Mouse (Mus musculus): ENCODE results near the gene Myadml2.

Myadml2 gene

DNA sequence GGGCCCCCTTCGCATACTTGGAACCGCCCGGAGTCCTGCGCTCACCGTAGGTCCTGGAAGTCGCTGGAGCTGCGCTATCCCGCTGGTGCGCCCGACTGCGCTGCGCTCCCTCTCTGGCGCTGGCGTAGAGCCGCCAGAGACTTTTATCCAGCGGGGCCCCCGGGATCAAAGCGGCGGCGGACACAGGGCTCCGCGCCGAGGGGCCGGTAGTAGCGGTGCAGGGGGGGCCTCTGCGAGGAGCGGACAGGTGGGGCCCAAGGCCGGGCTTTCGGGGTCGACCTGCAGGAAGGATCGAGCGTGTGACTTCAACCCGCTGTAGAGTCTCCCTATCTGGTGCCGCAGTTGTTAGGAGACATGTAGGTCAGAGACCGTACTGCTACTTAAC lies 13.1 kb upstream of the Myadml2 start, which contains the start of gene Notum:
Gene Notum (minus strand): TSS at position 100 of the 385 bp plus-strand sequence.
- in situ Hi-C loops (cut with MseI, MboI), result no loop called here

DNA sequence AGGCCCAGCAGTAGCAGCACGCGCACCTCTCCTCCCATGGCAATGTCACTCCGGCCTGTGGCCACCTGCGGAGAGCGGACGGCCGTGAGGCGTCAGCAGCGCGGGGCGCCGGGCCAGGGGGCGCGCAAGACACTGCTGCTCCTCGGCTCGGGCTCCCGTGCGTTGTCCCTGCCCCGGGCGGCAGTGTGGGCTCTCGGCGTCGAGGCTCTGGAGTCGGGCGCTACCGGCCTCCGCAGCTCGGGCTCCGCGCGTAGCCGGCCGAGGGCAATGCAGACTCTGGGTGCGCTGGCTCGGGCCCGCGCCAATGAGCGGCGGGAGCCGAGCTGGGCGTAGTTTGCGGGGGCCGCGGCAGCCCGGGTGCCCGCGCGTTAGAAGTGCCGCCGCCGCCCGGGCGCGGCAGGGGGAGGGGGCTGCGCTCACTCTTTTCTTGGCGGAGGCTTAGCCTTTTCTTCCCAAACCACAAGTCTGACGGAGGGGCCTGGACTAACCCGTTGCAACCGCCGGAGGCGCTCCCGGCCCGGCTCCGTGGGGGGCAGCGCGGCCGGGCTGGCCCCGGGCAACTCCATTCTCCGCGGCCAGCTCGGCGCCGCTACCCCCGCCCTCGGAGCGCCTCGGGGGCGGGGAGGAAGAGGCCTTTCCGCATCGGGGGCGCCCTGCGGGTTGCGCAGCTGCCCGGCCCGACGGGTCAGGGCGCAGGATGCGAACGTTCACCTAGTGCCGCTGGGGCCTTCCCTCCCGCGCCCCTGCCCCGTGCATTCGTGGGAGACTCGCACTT lies 12.5 kb upstream of the Myadml2 start:
- in situ Hi-C loops (cut with MseI, MboI), result no loop called here

DNA sequence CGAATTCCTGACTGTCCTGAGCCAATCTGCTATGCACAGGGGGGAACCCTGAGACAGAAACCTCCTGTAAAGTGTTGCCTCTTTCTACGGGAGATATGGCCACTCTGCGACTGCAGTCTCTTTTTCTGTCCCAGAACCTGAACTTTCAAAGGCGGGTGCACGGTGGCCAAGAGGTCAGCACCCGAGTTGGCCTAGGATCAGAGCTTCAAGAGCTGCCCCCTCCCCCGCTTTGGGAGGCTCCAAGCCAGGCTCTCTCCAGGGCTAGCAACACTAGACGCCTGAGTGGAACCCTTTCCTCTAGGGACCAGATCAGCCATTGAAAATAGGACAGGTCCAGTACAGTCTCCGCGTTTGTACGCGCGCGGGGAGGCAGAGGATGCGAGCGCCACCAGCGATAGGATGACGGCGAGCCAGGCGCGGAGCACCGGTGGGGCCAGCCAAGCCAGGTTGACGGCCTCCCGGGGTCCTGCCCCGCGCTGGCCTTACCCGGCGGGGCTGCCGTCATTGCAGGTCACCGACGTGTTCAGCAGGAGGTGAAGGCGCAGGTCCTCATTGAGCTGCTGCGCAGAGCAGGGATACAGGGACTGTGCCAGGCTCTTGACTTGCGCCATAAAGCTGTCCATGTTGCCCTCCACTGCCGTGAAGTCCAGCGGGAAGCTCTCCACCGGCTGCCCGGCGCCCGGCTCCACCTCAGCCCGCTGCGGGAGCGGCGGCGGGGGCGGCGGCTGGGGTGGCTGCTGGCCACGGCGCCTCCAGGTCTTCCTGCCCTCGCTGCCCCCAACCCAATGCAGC lies 11.7 kb upstream of the Myadml2 start:
- in situ Hi-C loops (cut with MseI, MboI), result loop anchor here (5.0 to 10.0 kb wide), 2 partner anchors 53 to 55 kb away; partner anchors contain the start of genes Cenpx (in 2 of the 2) and Lrrc45 (in 2 of the 2)

DNA sequence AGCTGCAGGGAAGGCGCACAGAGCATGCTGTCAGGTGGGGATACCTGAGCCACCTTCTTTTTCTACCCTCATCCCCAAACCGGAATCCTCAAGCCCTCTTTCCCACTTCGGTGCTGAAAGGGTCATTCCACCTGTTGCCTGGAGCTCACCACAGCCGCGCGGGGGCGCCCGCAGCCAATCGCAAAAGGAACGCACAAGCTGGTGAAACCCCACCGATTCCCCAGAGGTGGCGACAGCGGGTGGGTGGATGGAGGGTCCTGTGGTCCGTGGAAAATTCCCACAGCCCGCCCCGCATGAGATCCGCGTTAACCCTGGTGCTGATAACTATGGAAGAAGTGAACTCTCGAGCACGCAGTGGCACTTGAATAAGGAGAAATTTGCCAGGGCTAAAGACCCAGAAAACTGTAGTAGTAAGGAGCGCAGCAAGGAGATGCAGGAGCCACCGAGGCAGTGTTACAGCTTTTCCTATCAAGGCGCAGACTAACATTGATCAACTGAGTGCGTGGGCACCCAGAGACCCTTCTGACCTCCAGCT lies 11.0 kb upstream of the Myadml2 start:
- in situ Hi-C loops (cut with MseI, MboI), result loop anchor here (5.0 to 10.0 kb wide), 2 partner anchors 53 to 56 kb away; partner anchors contain the start of genes Cenpx (in 2 of the 2) and Lrrc45 (in 2 of the 2)

DNA sequence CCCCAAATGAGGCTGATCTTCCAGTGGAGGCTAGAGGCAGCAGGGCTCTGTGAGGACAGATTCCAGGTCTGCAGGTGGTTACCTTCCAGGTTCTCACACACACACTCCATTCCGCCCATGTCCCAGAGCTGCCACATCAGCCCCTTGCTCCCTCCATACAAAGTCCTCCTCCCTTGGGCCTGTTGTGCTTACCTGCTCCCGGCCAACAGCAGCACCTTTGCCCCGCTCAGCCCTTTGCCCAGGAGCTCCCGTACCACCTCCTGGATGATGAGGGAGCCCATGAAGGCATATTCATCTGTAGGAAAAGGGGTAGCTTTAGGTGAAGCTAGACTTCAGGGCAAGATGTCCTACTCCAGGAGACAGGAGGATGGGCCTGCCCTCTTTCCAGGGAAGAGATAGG lies 9.3 kb upstream of the Myadml2 start:
- in situ Hi-C loops (cut with MseI, MboI), result loop anchor here (5.0 to 10.0 kb wide), 2 partner anchors 55 to 58 kb away; partner anchors contain the start of genes Cenpx (in 2 of the 2) and Lrrc45 (in 2 of the 2)

DNA sequence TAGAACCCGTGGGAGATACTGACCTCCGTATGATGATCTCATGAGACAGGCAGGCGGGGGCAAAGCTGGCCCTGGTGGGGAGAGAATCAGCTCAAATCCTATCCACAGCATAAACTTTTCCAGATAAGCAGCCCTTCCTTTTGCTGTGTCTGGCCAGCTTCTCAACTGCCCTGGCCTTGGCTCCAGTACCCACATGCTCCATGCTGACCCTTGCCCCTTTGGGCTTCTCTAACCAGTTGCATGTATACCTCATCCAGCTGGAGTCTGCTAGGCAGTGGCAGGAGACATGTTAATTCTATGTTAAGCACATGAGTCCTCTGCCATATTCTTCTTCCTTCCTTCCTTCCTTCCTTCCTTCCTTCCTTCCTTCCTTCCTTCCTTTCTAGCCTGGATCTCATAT lies 6.8 kb upstream of the Myadml2 start:
- in situ Hi-C loops (cut with MseI, MboI), result loop anchor here (5.0 to 10.0 kb wide), 2 partner anchors 58 to 60 kb away; partner anchors contain the start of genes Cenpx (in 2 of the 2) and Lrrc45 (in 2 of the 2)

DNA sequence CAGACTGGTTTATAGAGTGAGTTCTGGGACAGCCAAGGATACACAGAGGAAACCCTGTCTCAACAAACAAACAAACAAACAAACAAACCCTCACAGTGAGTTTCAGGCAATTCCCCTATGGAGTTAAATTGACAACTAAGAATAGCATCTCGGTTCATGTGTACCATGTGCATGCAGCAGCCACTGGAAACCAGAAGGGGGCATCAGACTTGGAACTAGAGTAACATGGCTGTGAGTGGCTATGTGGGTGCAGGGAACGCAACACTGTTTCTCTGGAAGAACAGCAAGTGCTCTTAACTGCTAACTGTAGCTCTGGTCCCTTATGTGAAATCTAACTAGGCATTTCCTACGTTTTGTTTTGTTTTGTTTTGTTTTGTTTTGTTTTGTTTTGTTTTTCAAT lies 3.9 kb upstream of the Myadml2 start:
- in situ Hi-C loops (cut with MseI, MboI), result loop anchor here in 1 of 2 experiments (10.0 kb wide), 1 partner anchor 63 kb away; the partner anchor contains the start of genes Cenpx and Lrrc45

DNA sequence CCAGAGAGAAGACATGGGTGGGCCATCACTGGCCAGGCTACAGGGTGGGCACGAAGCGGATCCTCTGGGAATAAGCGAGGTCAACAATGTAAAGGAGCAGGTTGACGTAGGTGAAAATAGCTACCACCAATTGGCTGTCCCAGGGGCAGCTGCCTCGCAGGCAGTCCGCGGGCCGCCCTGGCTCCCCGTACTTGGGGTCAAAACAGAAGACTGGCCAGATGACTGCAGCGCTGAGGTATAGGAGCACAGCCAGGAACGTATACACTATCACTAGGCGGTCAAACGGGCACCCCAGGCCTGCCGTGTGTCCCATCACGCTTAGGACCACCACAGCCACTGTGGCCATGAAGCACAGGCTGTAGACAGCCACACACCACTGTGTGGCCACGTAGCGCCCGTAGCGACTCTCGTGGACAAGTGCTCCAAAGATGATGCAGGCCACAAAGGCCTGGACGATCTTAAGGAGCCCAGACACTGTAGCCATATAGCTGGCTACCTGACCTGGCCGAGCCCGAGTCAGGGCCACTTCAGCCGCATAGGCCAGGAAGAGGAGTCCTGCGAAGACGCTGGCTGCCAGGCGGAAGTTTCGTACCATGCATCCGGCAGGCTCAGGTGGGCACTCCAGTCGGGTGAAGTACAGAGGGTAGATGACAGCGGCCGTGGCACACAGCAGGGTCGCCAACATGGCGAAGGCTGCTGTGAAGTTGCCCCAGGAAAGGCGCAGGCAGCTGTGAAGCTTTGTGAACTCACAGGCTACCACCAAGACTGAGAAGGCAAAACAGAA lies 719 bp downstream of the Myadml2 start:
- in situ Hi-C loops (cut with MseI, MboI), result no loop called here

DNA sequence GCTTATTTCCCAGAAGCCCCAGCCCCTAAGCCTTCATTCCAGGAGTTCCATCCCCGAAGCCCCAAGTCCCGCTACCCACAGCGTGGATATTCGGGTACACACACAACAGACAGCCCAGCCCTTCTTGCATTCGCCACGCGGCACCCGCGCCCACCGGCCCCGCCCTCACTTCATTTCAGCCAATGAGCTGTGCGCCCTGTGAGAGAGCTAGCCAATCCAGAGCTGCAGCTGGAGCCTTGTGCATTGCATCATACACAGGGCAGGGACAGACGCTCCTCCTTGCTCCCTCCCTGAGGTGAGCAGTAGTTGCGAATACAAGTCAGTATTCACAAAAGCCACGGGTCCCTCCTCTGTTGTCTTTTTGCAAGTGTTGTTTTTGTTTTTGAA lies 4.4 kb downstream of the Myadml2 start, which contains the start of gene Pycr1:
Gene Pycr1 (minus strand): TSS at position 169 of the 387 bp plus-strand sequence.
- in situ Hi-C loops (cut with MseI, MboI), result no loop called here

DNA sequence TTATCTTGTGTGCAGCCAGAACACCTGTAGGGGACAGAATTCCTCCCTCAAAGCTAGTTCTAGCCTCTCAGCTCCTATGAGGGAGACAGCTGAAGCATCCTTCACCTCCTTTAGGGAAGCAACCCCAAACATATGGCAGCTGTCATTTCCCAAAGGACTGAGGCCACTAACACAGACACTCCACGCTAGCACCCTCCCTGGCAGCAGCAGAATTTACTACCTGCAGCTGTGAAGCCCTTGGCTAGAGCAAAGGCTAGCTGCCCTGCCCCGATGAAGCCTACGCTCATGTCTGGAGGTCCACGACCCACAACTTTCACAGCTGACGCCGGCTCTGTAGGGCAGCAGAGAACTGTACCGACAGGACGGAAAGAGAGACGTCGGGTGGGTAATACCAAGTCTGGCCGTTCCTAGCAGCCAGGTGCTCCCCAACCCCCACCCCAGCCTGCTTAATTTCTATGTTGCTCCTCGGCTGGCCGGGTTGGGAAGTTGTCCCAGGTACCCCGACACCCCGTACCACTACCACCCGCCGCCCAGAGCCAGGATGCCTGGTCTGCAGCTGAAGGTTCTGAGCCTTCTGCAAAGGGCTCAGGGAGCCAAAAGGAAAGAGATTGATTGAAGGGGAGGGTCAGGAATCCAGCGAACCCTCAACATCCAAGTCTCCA lies 4.9 kb downstream of the Myadml2 start:
- in situ Hi-C loops (cut with MseI, MboI), result no loop called here

DNA sequence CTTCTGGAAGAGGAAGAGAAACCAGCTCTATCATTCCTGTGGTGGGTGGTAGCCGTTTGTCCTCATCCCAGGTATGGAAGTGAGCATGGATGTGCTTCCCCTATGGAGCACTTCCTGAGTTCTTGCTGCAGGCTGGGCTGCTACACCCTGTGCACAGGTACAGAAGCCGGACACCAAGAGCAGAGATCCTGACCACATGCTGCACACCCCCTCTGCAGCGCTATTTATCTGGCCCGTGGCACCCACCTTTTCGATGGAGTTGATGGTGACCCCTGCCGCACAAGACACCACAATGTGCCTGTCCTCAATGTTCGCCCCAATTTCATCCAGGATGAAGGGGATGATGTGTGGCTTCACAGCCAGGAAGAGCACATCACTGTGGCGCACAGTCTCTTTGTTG lies 6.1 kb downstream of the Myadml2 start:
- in situ Hi-C loops (cut with MseI, MboI), result no loop called here

DNA sequence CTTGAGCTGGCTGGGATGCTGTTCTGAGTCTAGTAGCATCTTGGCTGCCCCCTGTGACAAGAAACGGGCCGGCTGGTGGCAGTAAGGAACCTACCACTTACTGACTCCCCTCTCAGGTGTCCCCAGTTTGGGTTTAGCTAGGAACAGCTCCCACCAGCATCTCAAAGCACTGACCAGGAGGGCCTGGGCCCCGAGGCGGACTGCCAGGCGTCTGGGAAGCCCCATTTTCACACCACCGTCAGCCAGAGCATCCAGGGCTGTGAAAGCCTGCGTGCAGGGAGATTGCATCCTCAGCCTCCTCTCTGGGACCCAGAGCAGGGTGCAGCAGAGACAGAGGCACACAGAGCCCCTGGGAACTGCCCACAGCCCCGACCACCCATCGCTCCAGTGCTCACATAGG lies 6.7 kb downstream of the Myadml2 start:
- in situ Hi-C loops (cut with MseI, MboI), result no loop called here

DNA sequence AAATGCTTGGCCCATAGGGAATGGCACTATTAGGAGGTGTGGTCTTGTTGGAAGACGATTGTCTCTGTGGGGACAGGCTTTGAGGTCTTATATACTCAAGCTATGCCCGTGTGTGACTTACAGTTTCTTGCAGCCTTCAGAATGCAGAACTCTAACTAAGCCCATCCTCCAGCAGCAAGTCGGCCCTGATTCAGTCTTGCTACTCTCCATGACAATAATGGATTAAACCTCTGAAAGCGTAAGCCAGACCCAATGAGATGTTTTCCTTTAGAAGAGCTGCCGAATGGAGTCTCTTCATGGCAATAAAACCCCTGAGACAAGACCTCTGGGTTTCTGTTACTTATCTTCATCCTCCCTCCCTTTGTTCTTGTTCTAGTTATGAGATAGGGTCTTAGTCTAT lies 13.1 kb downstream of the Myadml2 start:
- in situ Hi-C loops (cut with MseI, MboI), result no loop called here

DNA sequence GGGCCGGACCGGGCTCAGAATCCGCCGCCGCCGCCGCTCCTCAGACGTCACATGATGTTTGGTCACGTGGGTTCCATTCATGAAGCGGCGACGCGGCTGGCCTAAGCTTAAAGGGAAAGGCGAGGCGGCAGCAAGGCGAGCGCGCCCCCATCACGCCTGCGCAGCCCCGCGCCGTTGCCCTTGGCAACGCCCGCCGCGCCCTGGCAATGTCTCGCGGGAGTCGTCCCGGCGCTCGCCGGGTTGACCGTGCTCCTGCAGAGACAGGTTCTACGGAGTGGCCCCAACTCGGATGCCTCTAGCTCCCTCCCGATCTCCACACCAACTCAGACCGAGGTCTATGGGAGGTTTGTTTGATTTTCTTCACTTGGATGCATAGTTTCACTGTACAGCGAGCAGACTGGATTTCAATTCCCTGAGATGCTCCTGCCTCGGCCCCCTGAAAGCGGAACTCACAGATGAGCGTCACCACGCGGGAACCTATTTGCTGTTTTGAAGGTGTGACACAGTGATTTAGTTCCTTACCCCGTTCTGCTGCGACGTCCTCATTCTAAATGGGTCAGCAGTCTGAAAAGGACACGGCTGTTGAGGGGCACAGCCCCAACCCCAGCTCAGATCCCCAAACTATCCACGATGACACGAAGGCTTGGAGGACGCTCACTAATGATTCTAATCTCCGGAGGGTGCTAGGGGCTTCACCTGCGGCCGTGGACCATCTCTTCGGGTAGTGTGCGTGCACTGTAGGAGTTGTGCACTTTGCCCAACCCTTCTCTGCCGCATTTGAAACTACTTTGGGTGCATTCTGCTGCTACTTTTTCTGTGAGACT lies 14.2 kb downstream of the Myadml2 start, which contains the start of gene Mafg:
Gene Mafg (minus strand): TSS at position 81 of the 824 bp plus-strand sequence.
- in situ Hi-C loops (cut with MseI, MboI), result no loop called here

DNA sequence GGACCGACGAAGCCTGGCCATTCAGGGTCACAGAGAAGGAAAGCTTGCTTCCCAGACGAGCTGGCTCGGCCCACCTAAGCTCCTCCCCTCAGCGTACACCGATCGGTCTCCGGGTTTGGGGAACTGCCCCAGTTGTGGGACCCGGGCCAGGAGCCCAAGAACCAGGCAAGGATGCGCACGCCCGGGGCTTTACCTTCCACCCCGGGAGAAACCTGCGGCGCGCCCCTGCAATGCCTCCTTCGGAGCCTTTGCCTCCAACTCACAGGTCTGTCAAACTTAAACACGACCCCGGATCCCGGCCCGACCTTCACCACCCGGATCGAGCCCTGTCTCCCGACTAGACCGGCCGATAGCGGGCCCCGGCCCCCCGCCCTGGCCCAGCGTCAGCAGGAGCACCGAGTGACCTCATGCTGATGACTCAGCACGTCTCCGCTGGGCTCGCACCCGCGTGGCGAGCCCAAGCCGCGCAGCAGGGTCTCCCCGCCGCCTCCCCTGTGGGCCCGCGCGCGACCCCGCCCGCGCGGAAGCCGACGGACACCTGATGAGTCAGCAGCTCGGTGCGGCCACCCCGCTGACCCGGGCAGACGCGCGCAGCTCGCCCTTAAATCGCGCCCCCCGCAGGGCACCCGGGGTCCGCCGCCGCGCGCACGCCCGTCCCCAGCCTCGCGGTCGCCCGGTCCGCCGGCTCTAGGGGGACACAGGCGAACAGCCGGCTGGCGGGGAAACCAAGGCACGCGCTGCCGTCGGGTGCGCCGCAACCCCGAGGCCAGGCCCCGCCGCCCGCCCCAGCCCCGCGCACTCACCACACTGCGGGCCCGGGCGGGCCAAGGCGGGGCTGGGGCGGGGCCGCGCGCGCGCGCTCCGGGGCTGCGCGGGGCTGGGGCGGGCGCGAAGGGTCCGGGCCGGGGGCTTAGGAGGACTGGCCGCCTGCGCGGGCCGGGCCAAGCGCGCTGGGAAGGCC lies 15.1 kb downstream of the Myadml2 start:
- in situ Hi-C loops (cut with MseI, MboI), result no loop called here

DNA sequence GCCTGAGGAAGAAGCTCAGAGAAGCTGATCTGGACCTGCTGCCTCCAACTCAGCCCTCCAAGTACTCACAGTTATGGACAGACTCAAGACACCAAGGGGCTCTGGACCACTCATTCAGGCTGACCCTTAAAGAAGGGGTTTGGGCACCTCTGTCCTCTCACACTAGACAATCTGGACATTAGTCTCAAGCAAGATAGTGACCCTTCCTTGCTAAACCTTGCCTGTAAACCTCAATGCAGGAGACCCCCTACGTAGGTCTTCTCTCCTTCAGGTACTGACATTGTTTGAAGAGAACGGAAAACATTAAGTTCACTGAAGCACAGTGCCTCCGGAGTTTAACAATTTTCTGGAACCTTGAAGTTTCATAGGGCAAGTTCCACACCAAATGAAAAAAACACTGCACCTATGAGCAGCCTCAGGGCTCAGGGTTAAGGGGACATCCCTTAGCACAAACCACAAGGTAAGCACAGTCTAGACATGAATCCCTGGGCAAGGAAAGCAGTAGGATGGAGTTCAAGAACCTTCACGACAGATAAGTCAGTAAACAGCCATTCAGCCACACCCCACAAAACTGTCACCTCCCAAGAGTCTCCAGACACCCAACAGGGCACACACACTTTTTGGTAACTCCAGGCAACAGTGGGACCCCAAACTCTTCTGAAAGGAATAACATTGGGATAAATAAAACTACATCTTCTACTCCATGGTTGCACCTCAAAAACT lies 16.1 kb downstream of the Myadml2 start:
- in situ Hi-C loops (cut with MseI, MboI), result no loop called here

DNA sequence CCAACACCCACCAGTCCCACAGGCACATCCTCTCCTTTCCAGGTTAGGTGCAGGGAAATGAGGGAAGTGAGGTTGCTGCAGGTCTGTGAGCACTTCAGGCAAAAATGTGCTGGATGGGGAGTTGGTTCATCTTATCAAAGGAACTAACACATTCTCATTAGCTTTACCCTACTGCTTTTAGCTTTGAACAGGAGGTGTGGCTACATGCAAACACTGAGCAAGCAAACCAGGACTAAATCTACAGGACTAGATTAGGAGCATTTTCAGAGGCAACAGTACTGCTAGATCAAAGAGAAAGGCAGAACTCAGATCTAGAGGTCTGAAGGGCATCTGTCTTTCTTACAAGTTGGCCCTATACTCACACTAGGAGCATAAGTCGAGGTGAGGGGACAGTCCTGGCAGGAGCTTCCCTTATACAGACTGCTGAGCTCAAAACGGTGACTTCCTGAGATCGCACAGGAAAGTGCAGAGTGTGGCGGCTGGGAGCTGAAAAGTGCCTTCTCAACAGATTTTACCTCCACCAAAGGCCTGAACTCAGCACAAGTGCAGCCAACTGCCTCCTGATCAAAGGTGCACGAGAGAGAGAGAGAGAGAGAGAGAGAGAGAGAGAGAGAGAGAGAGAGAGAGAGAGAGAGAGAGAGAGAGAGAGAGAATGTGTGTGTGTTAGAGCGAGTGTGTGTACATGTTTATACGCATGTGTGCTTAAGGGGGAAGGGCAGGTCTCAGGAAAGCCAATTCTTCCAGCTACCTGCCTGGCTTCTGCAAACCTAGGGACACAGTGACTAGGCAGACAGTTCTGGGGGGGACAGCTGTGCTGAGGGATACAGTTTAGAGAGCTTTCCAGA lies 16.9 kb downstream of the Myadml2 start:
- in situ Hi-C loops (cut with MseI, MboI), result no loop called here
